Mouse (Mus musculus): Measurements from ENCODE around the gene Zbtb4.

Zbtb4 gene

DNA sequence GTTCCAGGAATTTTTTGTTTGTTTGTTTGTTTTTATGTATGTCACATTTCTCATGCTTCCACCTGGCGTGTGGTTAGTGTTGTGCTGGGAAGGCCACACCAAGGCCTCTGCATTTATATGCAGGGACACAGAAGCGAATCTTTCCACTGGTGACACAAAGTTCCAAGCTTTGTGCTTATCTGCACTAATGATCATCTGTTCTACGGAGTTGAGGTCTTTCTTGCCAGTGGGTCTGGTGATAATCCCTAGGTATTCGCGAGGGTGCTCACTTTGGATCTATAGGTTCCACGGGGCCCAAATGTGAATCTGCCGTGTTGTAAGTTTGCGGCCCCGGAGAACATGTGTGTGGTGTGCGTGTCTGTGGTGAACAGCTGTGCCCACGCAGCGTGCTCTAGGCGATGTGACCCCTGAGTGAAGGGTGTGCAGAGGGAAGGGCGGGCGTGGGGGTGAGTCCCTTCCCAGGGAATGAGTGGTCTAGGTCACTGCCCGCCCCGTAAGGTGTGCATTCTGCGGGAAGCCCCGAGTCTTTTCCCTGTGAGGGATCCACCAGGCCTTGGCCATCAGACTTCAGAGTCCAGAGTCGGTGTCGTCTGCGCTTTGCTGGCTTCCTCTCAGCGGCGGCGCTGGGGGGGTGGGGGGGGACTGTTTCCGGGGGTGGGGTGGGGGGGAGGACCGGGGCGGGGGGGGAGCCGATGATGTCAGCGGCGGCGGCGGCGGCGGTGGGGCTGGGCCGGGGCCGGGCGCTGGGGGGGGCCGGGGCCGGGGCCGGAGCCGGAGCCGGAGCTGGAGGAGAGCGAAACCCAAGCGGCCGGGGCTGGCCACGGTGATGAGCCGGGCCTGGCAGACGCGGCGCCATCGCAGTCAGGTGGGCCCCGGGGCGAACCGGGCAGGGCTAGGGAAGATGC lies at the start of gene Zbtb4:
Gene Zbtb4, plus strand, starts transcription at position 692 of the 905 bp plus-strand sequence.
- in situ Hi-C loops (cut with MboI; ENCODE audit: unreplicated experiment in 2 of 2): no loop called here

GRCm38 (mm10) chr11:69715929-69716328 lies 49.8 kb upstream of the Zbtb4 start:
- in situ Hi-C loops (cut with MboI; ENCODE audit: unreplicated experiment in 2 of 2): loop anchor here in 1 of 2 experiments (25.0 kb wide), 1 partner anchor 471 kb away; no protein-coding TSS in a partner anchor

DNA sequence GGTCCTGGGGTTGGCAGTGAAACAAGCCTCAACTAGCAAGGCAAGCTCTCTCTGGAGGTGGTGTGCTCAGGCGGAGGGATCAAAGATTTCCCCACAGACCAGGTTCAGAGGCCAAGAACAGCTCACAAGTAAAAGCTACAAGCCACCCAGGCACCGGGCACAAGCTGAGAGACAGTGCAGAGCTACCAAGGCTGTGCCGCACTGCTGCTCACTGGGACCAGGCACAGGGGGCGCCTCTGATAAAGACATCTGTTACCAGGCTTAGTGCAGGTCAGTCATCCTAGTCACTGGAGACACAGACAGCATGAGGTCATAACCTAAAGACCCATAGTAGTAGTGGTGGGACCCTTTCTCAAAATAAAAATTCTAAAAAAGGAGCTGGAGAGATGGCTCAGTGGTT lies 48.8 kb upstream of the Zbtb4 start:
- in situ Hi-C loops (cut with MboI; ENCODE audit: unreplicated experiment in 2 of 2): loop anchor here in 1 of 2 experiments (25.0 kb wide), 1 partner anchor 470 kb away; no protein-coding TSS in a partner anchor

GRCm38 (mm10) chr11:69718661-69719060 lies 47.1 kb upstream of the Zbtb4 start:
- in situ Hi-C loops (cut with MboI; ENCODE audit: unreplicated experiment in 2 of 2): loop anchor here in 1 of 2 experiments (25.0 kb wide), 1 partner anchor 469 kb away; no protein-coding TSS in a partner anchor

- in situ Hi-C loops (cut with MboI; ENCODE audit: unreplicated experiment in 2 of 2): loop anchor here in 1 of 2 experiments (25.0 kb wide), 1 partner anchor 468 kb away; no protein-coding TSS in a partner anchor
These were observed 46.3 kb upstream of the Zbtb4 start for GRCm38 (mm10) chr11:69719423-69719822.

DNA sequence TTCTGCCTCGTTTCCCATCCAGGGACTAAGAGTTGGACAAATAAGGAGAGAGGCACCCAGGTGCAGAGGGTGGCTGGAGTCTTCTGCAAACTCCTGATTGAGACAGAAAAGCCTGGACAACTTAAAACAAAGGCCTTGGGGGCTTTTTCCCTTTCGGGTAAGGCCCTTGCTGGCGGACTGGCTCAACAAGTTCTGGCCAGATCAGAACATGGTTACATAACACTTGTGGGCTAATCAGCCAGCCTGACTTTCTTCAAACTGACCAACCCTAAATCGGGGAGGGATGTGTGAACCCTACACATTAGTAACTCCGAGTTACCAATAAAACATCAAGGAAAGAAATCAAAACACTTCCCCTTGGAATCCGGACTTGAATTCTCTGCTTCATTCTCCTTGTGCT lies 44.9 kb upstream of the Zbtb4 start:
- in situ Hi-C loops (cut with MboI; ENCODE audit: unreplicated experiment in 2 of 2): loop anchor here (10.0 to 25.0 kb wide), 2 partner anchors 234 to 466 kb away; no protein-coding TSS in a partner anchor

DNA sequence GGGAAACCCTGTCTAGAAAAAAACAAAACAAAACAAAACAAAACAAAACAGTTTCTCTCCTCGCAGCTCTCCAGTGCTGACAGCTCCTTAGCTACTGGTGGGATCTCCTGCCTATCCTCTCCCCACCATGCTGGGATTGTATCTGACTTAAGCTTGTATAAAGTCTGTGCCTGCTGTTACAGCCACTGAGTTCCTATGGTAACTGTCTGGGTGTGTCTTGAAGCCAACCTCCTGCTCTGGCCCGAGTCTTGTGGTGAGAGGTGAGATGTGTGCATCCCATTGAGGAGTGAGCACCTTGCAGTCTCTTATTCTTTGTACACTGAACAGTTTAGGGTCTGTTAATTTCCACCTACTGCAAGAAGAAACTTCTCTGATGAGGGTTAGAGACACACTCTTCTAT lies 42.6 kb upstream of the Zbtb4 start:
- in situ Hi-C loops (cut with MboI; ENCODE audit: unreplicated experiment in 2 of 2): loop anchor here (10.0 to 25.0 kb wide), 2 partner anchors 232 to 464 kb away; no protein-coding TSS in a partner anchor

DNA sequence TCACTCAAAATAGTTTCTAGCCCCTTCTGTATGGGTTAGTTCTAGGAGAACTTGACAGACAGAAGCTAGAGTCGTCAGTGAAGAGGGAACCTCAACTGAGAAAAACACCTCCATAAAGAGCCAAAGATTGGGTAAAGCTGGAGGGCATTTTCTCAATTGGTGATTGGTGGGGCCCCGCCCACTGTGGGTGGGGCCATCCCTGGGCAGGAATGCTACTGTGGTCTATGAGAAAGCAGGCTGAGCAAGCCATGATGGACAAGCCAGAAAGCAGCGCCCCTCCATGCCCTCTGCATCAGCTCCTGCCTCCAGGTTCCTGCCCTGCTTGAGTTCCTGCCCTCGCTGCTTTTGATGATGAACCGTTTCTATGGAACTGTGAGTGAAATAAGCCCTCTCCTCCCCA lies 39.8 kb upstream of the Zbtb4 start:
- in situ Hi-C loops (cut with MboI; ENCODE audit: unreplicated experiment in 2 of 2): loop anchor here in 1 of 2 experiments (10.0 kb wide), 1 partner anchor 229 kb away; no protein-coding TSS in a partner anchor

DNA sequence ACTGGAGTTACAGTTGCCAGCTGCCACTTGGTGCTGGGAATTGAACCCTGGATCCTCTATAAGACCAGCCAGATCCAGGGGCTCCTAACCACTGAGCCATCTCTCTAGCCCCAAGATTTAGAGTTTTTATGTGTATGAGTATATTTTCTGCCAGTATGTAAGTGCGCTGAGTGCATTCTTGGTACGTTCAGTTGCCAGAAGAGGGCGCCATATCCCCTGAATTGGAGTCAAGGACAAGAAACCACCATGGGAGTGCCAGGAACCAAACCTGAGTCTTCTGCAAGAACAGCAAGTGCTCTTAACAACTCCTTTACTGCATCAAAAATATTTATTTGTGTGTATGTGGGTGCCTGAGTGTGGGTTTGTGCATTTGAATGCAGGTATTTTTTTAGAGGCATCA lies 36.6 kb upstream of the Zbtb4 start:
- in situ Hi-C loops (cut with MboI; ENCODE audit: unreplicated experiment in 2 of 2): loop anchor here in 1 of 2 experiments (10.0 kb wide), 1 partner anchor 226 kb away; no protein-coding TSS in a partner anchor

DNA sequence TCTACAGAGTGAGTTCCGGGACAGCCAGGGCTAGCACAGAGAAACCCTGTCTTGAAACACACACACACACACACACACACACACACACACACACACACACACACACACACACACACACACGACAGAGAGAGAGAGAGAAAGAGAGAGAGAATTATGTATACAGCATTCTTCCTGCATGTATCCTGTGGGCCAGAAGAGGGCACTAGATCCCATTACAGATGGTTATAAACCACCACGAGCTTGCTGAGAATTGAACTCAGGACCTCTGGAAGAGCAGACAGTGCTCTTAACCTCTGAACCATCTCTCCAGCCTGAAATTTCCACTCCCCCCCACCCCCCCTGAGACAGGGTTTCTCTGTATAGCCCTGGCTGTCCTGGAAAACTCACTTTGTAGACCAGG lies 34.3 kb upstream of the Zbtb4 start:
- in situ Hi-C loops (cut with MboI; ENCODE audit: unreplicated experiment in 2 of 2): loop anchor here (5.0 kb wide), 2 partner anchors 146 to 221 kb away; partner anchors contain the start of gene Tmem95 (in 2 of the 2)

DNA sequence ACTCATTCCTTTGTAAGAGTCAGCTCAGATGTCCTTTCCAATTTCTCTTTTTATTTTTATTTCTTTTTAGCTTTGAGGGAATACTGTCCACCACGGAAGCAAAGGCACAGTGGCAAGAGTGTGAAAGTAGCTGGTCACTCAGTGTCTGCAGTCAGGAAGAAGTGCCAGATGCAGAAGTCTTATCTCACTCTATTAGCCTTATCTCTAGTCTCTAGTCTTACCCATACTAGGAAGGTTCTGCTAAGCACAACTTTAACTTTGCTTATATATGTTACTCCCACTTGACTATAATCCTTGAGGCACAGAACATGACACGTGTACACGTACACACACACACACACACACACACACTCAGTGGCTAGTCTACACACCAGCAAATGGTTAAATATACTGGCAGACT lies 14.1 kb upstream of the Zbtb4 start:
- in situ Hi-C loops (cut with MboI; ENCODE audit: unreplicated experiment in 2 of 2): loop anchor here in 1 of 2 experiments (10.0 kb wide), 1 partner anchor 117 kb away; the partner anchor contains the start of gene Fxr2

DNA sequence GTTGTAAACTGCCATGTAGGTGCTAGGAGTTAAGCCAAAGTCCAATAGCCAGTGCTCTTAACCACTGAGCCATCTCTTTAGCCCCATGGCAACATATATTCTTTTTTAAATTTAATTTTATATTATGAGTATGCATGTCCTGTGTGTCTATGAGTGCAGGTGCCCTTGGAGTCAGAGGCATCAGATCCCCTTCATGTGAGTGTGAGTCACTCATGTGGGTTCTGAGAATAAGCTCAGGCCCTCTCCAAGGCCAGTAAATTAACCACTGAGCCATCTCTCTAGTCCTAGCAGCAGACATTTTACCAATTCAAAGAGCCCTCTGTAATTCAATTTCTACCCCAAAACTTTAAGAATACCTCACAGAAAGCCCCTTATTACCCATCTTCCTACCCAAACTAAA lies 13.0 kb upstream of the Zbtb4 start:
- in situ Hi-C loops (cut with MboI; ENCODE audit: unreplicated experiment in 2 of 2): loop anchor here in 1 of 2 experiments (10.0 kb wide), 1 partner anchor 118 kb away; the partner anchor contains the start of gene Fxr2

GRCm38 (mm10) chr11:69754233-69754632 lies 11.5 kb upstream of the Zbtb4 start:
- in situ Hi-C loops (cut with MboI; ENCODE audit: unreplicated experiment in 2 of 2): loop anchor here in 1 of 2 experiments (10.0 kb wide), 1 partner anchor 119 kb away; the partner anchor contains the start of gene Fxr2

GRCm38 (mm10) chr11:69754701-69755100 lies 11.0 kb upstream of the Zbtb4 start:
- in situ Hi-C loops (cut with MboI; ENCODE audit: unreplicated experiment in 2 of 2): loop anchor here (5.0 to 10.0 kb wide), 4 partner anchors 48 to 123 kb away; partner anchors contain the start of genes Fgf11 (in 2 of the 2), Eif4a1 (in 1 of the 2), Fxr2 (in 1 of the 2) and Tmem95 (in 1 of the 2)

GRCm38 (mm10) chr11:69757303-69758089 lies 8.2 kb upstream of the Zbtb4 start:
- in situ Hi-C loops (cut with MboI; ENCODE audit: unreplicated experiment in 2 of 2): loop anchor here (5.0 to 10.0 kb wide), 4 partner anchors 45 to 123 kb away; partner anchors contain the start of genes Fgf11 (in 2 of the 2), Eif4a1 (in 1 of the 2), Fxr2 (in 1 of the 2) and Tmem95 (in 1 of the 2)

DNA sequence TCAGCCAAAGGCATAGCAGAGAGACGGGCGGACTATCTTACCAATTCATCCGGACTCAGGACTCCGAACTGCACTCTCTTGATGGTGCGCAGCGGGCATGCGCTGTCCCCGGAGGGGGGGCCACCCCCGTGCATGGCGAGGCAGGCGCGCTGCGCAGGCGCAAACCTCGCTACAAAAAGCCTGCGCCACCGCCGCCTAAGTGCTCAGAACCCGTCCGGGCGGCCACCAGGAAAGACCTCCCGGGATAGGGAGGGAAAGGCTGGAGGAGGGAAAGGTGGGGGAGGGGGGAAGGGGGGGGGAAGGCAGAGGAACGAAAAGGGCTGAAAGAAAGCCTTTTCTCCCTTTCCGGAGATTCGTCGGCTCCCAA lies 7.6 kb upstream of the Zbtb4 start:
- in situ Hi-C loops (cut with MboI; ENCODE audit: unreplicated experiment in 2 of 2): loop anchor here (5.0 to 10.0 kb wide), 4 partner anchors 44 to 123 kb away; partner anchors contain the start of genes Fgf11 (in 2 of the 2), Eif4a1 (in 1 of the 2), Fxr2 (in 1 of the 2) and Tmem95 (in 1 of the 2)

- in situ Hi-C loops (cut with MboI; ENCODE audit: unreplicated experiment in 2 of 2): loop anchor here (5.0 to 10.0 kb wide), 4 partner anchors 44 to 124 kb away; partner anchors contain the start of genes Fgf11 (in 2 of the 2), Eif4a1 (in 1 of the 2), Fxr2 (in 1 of the 2) and Tmem95 (in 1 of the 2)
These were observed 7.2 kb upstream of the Zbtb4 start, which contains the start of gene Polr2a for GRCm38 (mm10) chr11:69758478-69758970. TSS of gene Polr2a (minus strand) at chr11:69758637.

DNA sequence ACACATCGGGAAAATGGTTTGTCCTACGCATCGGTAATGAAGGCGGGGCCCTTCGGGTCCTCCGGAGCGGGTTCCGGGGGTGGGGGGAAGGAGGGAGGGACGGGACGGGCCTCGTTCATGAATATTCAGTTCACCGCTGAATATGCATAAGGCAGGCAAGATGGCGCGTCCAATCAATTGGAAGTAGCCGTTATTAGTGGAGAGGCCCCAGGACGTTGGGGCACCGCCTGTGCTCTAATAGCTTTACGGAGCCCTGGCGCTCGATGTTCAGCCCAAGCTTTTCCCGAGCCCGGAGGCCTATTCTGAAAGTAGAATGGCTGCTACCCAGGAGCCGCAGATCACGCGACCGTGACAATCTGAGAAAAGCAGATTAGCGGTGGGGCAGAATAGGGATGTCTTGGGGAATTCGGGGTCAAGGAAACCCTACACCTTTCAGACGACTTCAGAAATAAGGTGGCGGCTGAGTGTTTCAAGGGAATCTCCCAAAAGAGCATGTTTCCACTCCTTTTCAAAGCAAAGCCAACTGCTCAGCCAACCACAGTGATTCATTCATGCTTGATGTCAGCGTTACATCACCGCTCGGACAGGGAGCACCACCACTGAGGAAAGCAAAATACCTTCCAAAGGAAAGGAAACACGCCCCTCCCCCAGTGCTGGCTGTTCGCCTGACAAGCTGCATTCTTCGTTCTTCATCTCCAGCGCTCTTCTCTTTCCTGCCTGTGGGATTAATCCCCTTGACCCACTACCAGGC lies 6.6 kb upstream of the Zbtb4 start:
- in situ Hi-C loops (cut with MboI; ENCODE audit: unreplicated experiment in 2 of 2): loop anchor here (5.0 to 10.0 kb wide), 4 partner anchors 43 to 124 kb away; partner anchors contain the start of genes Fgf11 (in 2 of the 2), Eif4a1 (in 1 of the 2), Fxr2 (in 1 of the 2) and Tmem95 (in 1 of the 2)

Data from v-Abl transformed pro-B cells (cell line).